Mouse (Mus musculus) midbrain, embryonic 10.5 days (tissue): Measurements from ENCODE around the gene 4930447C04Rik. TPM values are rescaled to one million over a fixed set of nuclear protein-coding genes. Genes with fewer than 3 reads are reported as not detected.
A peak's percentile ranks its signal among the peaks of the same experiment; 100 is the strongest.

Experiments used
- DNase-seq: peaks from one replicate; pipeline ENCODE4 v3.0.0-alpha.2; 2017; ENCODE audit warnings: low spot score
- H3K27ac ChIP-seq: fragments of 300-500 bp; sonication (generic); replicated peaks from 2 replicates; pipeline ENCODE4 v1.5.1; 2016; ENCODE audit warnings: mild to moderate bottlenecking
- H3K27me3 ChIP-seq: fragments of 300-500 bp; sonication (generic); 2 replicates; pipeline ENCODE4 v1.6.1; 2016; ENCODE audit warnings: low read depth, mild to moderate bottlenecking; ENCODE audit not compliant: poor library complexity, severe bottlenecking
- H3K36me3 ChIP-seq: fragments of 300-500 bp; sonication (generic); 2 replicates; pipeline ENCODE4 v1.6.1; 2016; ENCODE audit warnings: mild to moderate bottlenecking, moderate library complexity
- H3K4me1 ChIP-seq: fragments of 300-500 bp; sonication (generic); 2 replicates; pipeline ENCODE4 v1.6.1; 2016
- H3K4me3 ChIP-seq: fragments of 300-500 bp; sonication (generic); 2 replicates; pipeline ENCODE4 v1.5.1; 2016; ENCODE audit warnings: mild to moderate bottlenecking, moderate library complexity
- H3K9me3 ChIP-seq: fragments of 300-500 bp; sonication (generic); replicated peaks from 2 replicates; pipeline ENCODE4 v1.6.1; 2016; ENCODE audit warnings: mild to moderate bottlenecking
- WGBS: fragments of 180-500 bp; shearing (Covaris S2); methylation state at CpG from one replicate; pipeline ENCODE4 v1.1.7; 2016; 5-methylcytosine and 5-hydroxymethylcytosine counted together
- polyA plus RNA-seq: library from polyadenylated mRNA; unstranded; fragments of >200 nt; fragmentation: Nextera tagmentation; extraction: Ambion mirVana; gene quantifications from 2 replicates; pipeline ENCODE4 v1.2.1, GENCODE M21; 2016

Gene 4930447C04Rik
- polyA plus RNA-seq, 1 experiment from 2014 or later: 2.3 TPM

DNA sequence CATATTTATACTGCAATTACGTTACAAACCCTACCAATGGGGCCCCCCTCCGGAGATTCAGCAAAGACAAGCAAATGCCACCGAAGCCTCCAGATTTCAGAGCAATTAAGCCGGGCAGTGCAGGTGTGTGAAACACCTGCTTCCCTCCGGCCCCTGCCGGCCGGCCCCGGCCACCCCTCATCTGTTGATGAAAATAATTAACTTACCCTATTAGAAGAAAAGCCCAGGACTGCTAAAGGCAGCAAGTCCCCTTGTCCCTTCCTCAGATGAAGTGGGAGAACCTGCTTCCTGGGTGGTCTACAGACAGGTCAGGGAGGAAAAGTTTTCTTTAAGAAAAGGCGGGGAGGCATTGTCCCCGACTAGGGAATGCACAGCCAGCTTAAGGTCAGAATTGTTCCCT lies 94.6 kb downstream of the 4930447C04Rik start:
- no peaks in the 10 kb centered on the region for H3K36me3 ChIP-seq
- peaks cover 6% of the 10 kb centered on the region for H3K4me1 ChIP-seq
- DNase-seq: no peak
- H3K27ac ChIP-seq: no peak overlapping the region
- peaks cover 6% of the 10 kb centered on the region; the same call in 1 of the 2 replicates for H3K9me3 ChIP-seq
- 23% methylated on average over 10 of the region's 10 CpGs for WGBS
- peaks cover 79% of the 10 kb centered on the region for H3K27me3 ChIP-seq
- no peak overlapping the region for H3K4me3 ChIP-seq

GRCm38 (mm10) chr12:72843973-72844620 lies 96.5 kb downstream of the 4930447C04Rik start:
- peaks cover 60% of the 10 kb centered on the region for H3K27me3 ChIP-seq
- peak; percentile 61 for DNase-seq
- peaks cover 6% of the 10 kb centered on the region for H3K4me1 ChIP-seq
- peak overlapping the region; percentile 64 for H3K27ac ChIP-seq
- no peaks in the 10 kb centered on the region for H3K36me3 ChIP-seq
- 31% methylated on average over 12 of the region's 12 CpGs for WGBS
- H3K9me3 ChIP-seq: peaks cover 9% of the 10 kb centered on the region; the same call in 1 of the 2 replicates
- H3K4me3 ChIP-seq: peak overlapping the region; percentile 37

DNA sequence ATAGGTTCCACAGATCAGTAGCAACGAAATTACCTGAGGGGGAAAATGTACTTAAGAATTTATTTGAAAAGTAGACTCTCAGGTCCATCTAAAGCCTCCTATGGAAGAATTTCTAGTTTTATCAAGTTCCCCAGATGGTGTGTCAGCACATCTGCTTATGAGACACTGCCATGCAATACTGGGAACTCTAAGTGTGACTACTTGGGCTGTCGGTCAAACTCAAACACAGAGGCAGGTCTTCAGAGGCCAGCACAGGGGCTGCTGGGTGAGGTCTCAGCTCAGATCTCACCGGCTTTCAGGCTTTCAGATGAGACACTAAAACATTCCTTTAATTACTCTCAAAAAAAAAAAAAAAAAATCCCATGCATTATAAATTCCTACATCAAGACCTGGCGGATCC lies 97.0 kb downstream of the 4930447C04Rik start:
- Histone ChIP-seq H3K9me3 (peaks cover 9% of the 10 kb centered on the region; the same call in 1 of the 2 replicates), H3K36me3 (no peaks in the 10 kb centered on the region), H3K27me3 (peaks cover 55% of the 10 kb centered on the region), H3K27ac (peak overlapping the region; percentile 64), H3K4me3 (peak overlapping the region; percentile 37; the same call in 1 of the 2 replicates), H3K4me1 (peaks cover 6% of the 10 kb centered on the region)
- DNase-seq: no peak
- WGBS: 84% methylated on average over 4 of the region's 4 CpGs

DNA sequence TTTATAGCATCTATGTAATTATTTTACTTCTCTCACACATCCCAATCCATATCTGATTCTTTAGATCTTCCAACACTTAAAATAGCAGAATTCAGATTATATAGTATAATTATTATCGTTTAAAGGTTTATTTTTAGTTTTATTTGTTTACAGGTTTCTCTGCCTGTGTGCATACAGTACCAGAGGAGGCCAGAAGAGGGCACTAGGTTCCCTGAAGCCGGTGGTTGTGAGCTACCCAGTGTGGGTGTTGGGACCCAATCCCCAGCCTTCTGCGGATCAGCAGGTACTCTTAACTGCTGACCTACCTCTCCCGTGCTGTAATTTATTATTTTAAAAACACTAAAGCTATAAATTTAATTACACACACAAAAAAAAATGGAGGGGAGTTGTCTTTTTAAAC lies 97.4 kb downstream of the 4930447C04Rik start:
- H3K27me3 ChIP-seq: peaks cover 51% of the 10 kb centered on the region
- no peaks in the 10 kb centered on the region for H3K36me3 ChIP-seq
- no peak overlapping the region for H3K4me3 ChIP-seq
- DNase-seq: no peak
- WGBS: 88% methylated on average over 4 of the region's 4 CpGs
- H3K4me1 ChIP-seq: peaks cover 6% of the 10 kb centered on the region
- no peak overlapping the region for H3K27ac ChIP-seq
- peaks cover 9% of the 10 kb centered on the region; the same call in 1 of the 2 replicates for H3K9me3 ChIP-seq

DNA sequence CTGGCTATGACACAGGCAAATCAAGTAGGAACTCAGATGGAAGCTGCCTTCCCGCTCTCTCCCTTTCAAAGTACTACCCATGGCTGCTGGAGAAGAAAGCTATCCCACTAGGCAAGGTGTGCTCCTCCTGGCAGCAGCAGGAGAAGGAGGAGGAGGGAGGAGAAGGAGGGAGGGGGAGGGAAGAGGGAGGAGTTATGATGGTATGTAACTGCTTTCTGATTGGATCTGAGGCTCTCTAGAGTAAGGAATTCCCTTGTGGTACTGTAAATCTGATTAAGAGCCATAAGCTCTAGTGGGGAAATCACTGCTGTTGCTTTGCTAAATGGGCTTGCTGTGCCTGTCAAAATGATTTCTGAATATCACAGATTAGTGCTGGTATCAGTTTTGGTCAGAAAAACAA lies 99.1 kb downstream of the 4930447C04Rik start:
- no peak for DNase-seq
- Histone ChIP-seq H3K9me3 (peaks cover 9% of the 10 kb centered on the region; the same call in 1 of the 2 replicates), H3K27ac (no peak overlapping the region), H3K4me1 (peaks cover 6% of the 10 kb centered on the region), H3K36me3 (no peaks in the 10 kb centered on the region), H3K27me3 (peaks cover 46% of the 10 kb centered on the region), H3K4me3 (no peak overlapping the region)
- WGBS: 80% methylated on average over 1 of the region's 1 CpGs

GRCm38 (mm10) chr12:72837302-72837701 lies 103.3 kb downstream of the 4930447C04Rik start:
- H3K27ac ChIP-seq: no peak overlapping the region
- no peak overlapping the region for H3K4me3 ChIP-seq
- no peak for DNase-seq
- WGBS: 78% methylated on average over 4 of the region's 4 CpGs
- H3K9me3 ChIP-seq: peaks cover 7% of the 10 kb centered on the region; the same call in 1 of the 2 replicates
- H3K27me3 ChIP-seq: peaks cover 48% of the 10 kb centered on the region
- no peaks in the 10 kb centered on the region for H3K4me1 ChIP-seq
- H3K36me3 ChIP-seq: no peaks in the 10 kb centered on the region

GRCm38 (mm10) chr12:72835518-72836015 lies 105.0 kb downstream of the 4930447C04Rik start:
- DNase-seq: no peak
- Histone ChIP-seq H3K4me3 (no peak overlapping the region), H3K27ac (no peak overlapping the region), H3K36me3 (no peaks in the 10 kb centered on the region), H3K9me3 (peaks cover 2% of the 10 kb centered on the region; the same call in 1 of the 2 replicates), H3K27me3 (peaks cover 61% of the 10 kb centered on the region), H3K4me1 (peaks cover 8% of the 10 kb centered on the region)
- 79% methylated on average over 8 of the region's 8 CpGs for WGBS

DNA sequence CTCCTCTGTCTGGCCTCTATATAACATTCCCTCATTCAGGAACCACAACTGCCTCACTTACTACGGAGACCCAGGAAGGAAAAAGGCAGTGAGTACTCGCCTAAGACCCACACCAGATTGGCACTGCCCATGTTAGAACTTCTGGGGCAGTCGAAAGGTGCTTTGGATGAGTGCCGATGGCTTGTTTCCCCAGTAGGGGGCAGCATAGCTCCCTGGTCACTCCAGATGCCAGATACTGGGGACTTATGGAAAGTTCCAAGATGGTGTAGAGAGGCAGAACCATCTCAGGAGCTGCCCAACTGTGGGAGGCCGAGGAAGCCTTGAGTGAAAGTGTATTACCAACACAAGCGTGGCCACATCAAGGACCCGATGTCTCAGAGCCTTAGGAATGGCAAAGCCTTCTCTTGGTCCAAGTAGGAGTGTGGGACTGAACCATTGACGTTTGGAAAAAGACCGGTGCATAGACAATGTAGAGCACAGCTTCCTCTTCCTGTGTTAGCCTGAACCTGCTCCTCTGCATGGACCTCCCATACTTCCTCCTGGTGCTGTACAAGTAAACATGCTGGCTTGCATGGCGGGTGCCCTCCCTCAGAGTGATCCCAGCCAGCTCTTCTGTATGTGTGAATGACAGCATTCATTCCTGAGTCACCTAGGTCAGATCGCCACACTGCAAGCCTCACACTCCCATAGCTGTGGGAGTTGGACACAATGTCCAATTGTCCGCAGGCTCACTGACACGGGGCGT lies 105.6 kb downstream of the 4930447C04Rik start:
- H3K27me3 ChIP-seq: peaks cover 67% of the 10 kb centered on the region
- H3K4me1 ChIP-seq: peaks cover 8% of the 10 kb centered on the region
- no peak for DNase-seq
- no peaks in the 10 kb centered on the region for H3K36me3 ChIP-seq
- no peak overlapping the region for H3K27ac ChIP-seq
- no peak overlapping the region for H3K4me3 ChIP-seq
- 73% methylated on average over 14 of the region's 14 CpGs for WGBS
- no peaks in the 10 kb centered on the region for H3K9me3 ChIP-seq

DNA sequence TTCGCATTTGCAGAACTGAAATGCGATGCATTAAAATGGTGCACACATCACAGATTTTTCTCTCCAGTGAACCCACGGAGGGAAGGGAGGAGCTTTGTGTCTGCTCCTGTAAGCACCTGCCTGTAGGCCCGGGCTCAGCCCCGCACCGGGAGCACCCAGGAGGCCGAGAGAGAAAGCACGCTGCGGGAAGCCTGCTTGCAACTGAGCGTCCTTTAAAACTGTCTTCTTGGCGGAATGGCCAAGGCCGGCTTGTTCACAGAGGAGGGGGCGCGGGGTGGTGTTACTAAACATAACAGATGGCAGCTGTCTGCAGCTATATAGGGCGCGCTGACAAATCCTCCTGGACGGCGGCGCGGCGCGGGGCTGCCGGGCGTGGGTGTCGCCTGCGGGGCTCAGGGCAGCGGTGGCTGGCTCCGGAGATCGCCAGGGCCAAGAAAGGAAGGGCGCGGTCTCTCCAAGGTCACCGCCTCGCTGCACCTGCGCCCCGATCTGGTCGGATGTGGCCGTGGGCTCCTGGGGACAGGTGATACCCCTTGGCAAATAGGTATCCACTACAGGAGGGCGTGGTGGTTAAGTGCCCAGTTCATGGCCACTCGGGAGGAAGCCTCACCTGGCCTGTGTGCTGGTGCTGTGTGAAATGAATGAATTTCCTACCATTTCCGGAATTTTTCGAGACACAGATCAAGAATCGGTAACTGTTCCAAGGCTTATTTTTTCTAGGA lies 108.7 kb downstream of the 4930447C04Rik start:
- peaks cover 90% of the 10 kb centered on the region for H3K27me3 ChIP-seq
- 10% methylated on average over 42 of the region's 42 CpGs for WGBS
- no peaks in the 10 kb centered on the region for H3K9me3 ChIP-seq
- no peaks in the 10 kb centered on the region for H3K36me3 ChIP-seq
- DNase-seq: peak; percentile 43
- no peak overlapping the region for H3K27ac ChIP-seq
- peak overlapping the region; percentile 47 for H3K4me3 ChIP-seq
- peaks cover 11% of the 10 kb centered on the region for H3K4me1 ChIP-seq

Other genes starting within 250 kb of the 4930447C04Rik start
- gene Ppm1a, start 183.3 kb downstream of the 4930447C04Rik start, polyA plus RNA-seq: 41.7 and 48.2 TPM in 2 replicates
- 0.66 and 1.8 TPM in 2 replicates for gene Six6, start 882 bp downstream of the 4930447C04Rik start, polyA plus RNA-seq
- gene Six1, start 113.1 kb upstream of the 4930447C04Rik start, polyA plus RNA-seq: 8.3 and 8.5 TPM in 2 replicates
- 3.1 and 3.9 TPM in 2 replicates for gene Six4, start 172.7 kb upstream of the 4930447C04Rik start, polyA plus RNA-seq
- gene Mnat1, start 182.9 kb upstream of the 4930447C04Rik start, polyA plus RNA-seq: 29.1 and 35.3 TPM in 2 replicates